Mouse (Mus musculus): Measurements from ENCODE around the gene Sh3bp4.
A peak's percentile ranks its signal among the peaks of the same experiment; 100 is the strongest.

Sh3bp4 gene

GRCm38 (mm10) chr1:89189204-89189603, 119.0 kb downstream of the Sh3bp4 start:
- peak; percentile 71 for DNase-seq

GRCm38 (mm10) chr1:89190621-89191020, 120.4 kb downstream of the Sh3bp4 start:
- no peak for DNase-seq

GRCm38 (mm10) chr1:89191127-89191740, 121.0 kb downstream of the Sh3bp4 start:
- DNase-seq: peak; percentile 81

GRCm38 (mm10) chr1:89192536-89193220, 122.5 kb downstream of the Sh3bp4 start:
- DNase-seq: peak; percentile 73

- DNase-seq: no peak
Measured at GRCm38 (mm10) chr1:89193576-89193975, 123.4 kb downstream of the Sh3bp4 start.

GRCm38 (mm10) chr1:89195827-89196712, 125.9 kb downstream of the Sh3bp4 start:
- peak; percentile 90 for DNase-seq
